Mouse (Mus musculus): ENCODE results near the gene 4930470P17Rik. TPM values are rescaled to one million over a fixed set of nuclear protein-coding genes. Genes with fewer than 3 reads are reported as not detected.

Gene 4930470P17Rik
- polyA plus RNA-seq, 1 experiment from 2014 or later: not detected

Other genes with a start within 250 kb of the 4930470P17Rik start
- 0.25 and 0.45 TPM in 2 replicates for gene Bcas1, start 174.2 kb downstream of the 4930470P17Rik start, polyA plus RNA-seq (2014; fragmentation: Nextera tagmentation; extraction: Ambion mirVana)
- gene Pfdn4, start 105.6 kb downstream of the 4930470P17Rik start, polyA plus RNA-seq (2014; fragmentation: Nextera tagmentation; extraction: Ambion mirVana): 102 and 107 TPM in 2 replicates
- gene Cyp24a1, start 104.9 kb downstream of the 4930470P17Rik start, polyA plus RNA-seq (2014; fragmentation: Nextera tagmentation; extraction: Ambion mirVana): not detected in 2 replicates
- 0.95 and 2.0 TPM in 2 replicates for gene Dok5, start 129.8 kb upstream of the 4930470P17Rik start, polyA plus RNA-seq (2014; fragmentation: Nextera tagmentation; extraction: Ambion mirVana)

Data from limb, embryonic 11.5 days (tissue).